Mouse (Mus musculus): ENCODE data around the gene Ipo13. TPM values are rescaled to one million over a fixed set of nuclear protein-coding genes. Genes with fewer than 3 reads are reported as not detected.

Gene Ipo13
- polyA plus RNA-seq, 1 experiment, result 183 TPM

DNA sequence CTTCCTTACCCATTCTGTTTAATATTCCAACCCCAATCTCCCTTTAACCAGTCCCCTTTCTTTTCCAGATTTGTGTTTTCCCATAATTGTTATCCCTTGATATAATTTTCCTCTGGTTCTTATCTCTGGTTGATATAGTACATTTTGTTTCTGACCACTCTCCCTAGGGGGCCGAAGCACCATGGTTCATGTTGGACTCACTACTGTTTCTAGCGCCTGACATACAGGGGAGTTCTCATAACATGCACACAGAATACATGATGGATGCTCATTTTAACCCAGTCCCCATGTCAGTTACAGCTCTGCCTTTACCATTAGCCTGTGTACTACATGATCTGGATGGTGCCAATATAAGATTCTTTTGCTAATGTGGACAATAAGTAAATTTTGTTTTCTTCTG, 26.9 kb downstream of the Ipo13 start:
- TF ChIP-seq POLR2A (IDR thresholded peaks at IDR 0.05; ENCODE audit: borderline replicate concordance, insufficient read depth, low read length), result no peak
- no peak for TF ChIP-seq CTCF (IDR thresholded peaks at IDR 0.05; ENCODE audit: borderline replicate concordance, insufficient read depth, low read depth, low read length)
- H3K27ac ChIP-seq (ENCODE audit: insufficient read depth, low read length), result no peak overlapping the region
- no peak for DNase-seq
- 75% methylated on average over 2 of the region's 2 CpGs for WGBS
- H3K4me3 ChIP-seq (replicated peaks; ENCODE audit: insufficient read depth, low read depth, low read length), result no peak overlapping the region
- peaks cover 22% of the 10 kb centered on the region for H3K4me1 ChIP-seq (ENCODE audit: control insufficient read depth, insufficient read depth, low read length)
- no peaks in the 10 kb centered on the region for H3K27me3 ChIP-seq (ENCODE audit: control insufficient read depth, insufficient read depth, low read length)

DNA sequence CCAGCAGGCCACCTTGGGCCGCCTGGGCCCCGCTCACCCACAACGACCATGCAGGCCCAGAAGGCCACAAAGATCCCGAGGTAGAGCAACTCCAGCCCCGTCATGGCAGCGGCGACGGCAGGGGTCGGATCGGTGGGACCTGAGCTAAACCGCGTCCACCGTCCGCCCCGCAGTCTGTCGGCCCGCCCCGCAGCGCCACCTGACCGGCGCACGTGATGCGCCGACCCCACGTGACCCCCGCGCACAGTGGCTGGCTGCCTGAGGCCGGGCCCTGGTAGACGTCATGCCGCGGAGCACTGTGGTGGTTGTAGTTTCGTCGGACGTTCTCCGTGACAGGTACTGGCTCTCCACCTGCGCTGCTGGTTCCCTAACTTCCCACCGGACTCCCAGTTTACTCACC, 27.7 kb downstream of the Ipo13 start, which contains the start of gene Atp6v0b:
Gene Atp6v0b, minus strand, starts transcription at position 201 of the 400 bp plus-strand sequence.
- no peaks in the 10 kb centered on the region for H3K27me3 ChIP-seq (ENCODE audit: control insufficient read depth, insufficient read depth, low read length)
- TF ChIP-seq POLR2A (IDR thresholded peaks at IDR 0.05; ENCODE audit: borderline replicate concordance, insufficient read depth, low read length), result peak; percentile 88
- TF ChIP-seq CTCF (IDR thresholded peaks at IDR 0.05; ENCODE audit: borderline replicate concordance, insufficient read depth, low read depth, low read length), result no peak
- peaks cover 22% of the 10 kb centered on the region for H3K4me1 ChIP-seq (ENCODE audit: control insufficient read depth, insufficient read depth, low read length)
- H3K4me3 ChIP-seq (replicated peaks; ENCODE audit: insufficient read depth, low read depth, low read length), result peak within 1 kb of the TSS; percentile 93
- H3K27ac ChIP-seq (ENCODE audit: insufficient read depth, low read length), result peak within 1 kb of the TSS; percentile 49; the same call in 1 of the 2 replicates
- peak; percentile 96 for DNase-seq
- WGBS, result under 1% methylated on average over 37 of the region's 37 CpGs

DNA sequence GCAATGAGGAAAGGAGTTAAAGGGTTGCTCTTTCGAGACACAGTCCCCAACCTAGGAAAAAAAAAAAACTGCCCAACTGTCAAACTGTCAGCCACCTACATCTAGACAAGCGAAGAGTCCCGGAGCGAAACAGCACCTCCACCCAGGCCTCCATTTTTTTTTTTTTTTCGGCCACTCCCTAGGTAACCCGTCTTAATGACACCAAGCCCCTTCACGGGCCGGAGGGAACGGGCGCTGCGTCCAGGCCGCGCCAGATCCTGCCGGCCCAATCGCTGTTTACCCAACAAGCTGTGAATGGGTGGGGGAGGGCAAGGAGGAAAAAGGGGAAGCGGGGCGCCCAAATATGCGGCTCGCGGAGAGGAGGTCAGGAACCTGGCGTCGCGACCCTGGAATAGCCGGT, 28.2 kb downstream of the Ipo13 start:
- TF ChIP-seq CTCF (IDR thresholded peaks at IDR 0.05; ENCODE audit: borderline replicate concordance, insufficient read depth, low read depth, low read length), result no peak
- TF ChIP-seq POLR2A (IDR thresholded peaks at IDR 0.05; ENCODE audit: borderline replicate concordance, insufficient read depth, low read length), result no peak
- WGBS, result under 1% methylated on average over 24 of the region's 24 CpGs
- no peaks in the 10 kb centered on the region for H3K27me3 ChIP-seq (ENCODE audit: control insufficient read depth, insufficient read depth, low read length)
- peak overlapping the region; percentile 49; the same call in 1 of the 2 replicates for H3K27ac ChIP-seq (ENCODE audit: insufficient read depth, low read length)
- DNase-seq, result no peak
- peaks cover 22% of the 10 kb centered on the region for H3K4me1 ChIP-seq (ENCODE audit: control insufficient read depth, insufficient read depth, low read length)
- peak overlapping the region; percentile 93 for H3K4me3 ChIP-seq (replicated peaks; ENCODE audit: insufficient read depth, low read depth, low read length)

DNA sequence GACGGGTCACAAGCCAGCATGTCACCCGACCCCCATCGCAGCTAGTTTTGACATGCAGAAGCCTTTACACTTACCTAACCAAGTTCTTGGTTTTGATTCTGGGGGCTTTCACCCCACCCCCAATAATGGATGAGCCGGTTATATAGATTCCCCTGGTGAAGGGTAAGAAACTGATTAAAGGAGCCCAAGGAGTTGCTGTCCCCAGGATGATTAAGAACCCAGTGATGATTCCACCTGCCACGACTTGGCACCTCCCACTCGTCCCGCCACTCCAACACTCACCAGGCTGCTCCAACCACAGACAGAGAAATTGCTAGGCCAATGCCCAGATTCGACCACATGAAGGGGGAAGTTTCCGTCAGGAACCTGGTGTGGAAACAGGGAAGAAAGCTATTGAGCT, 28.8 kb downstream of the Ipo13 start:
- TF ChIP-seq CTCF (IDR thresholded peaks at IDR 0.05; ENCODE audit: borderline replicate concordance, insufficient read depth, low read depth, low read length) (no peak), POLR2A (IDR thresholded peaks at IDR 0.05; ENCODE audit: borderline replicate concordance, insufficient read depth, low read length) (no peak)
- WGBS, result 56% methylated on average over 9 of the region's 9 CpGs
- DNase-seq, result no peak
- H3K4me1 ChIP-seq (ENCODE audit: control insufficient read depth, insufficient read depth, low read length), result peaks cover 19% of the 10 kb centered on the region
- H3K27ac ChIP-seq (ENCODE audit: insufficient read depth, low read length), result no peak overlapping the region
- H3K4me3 ChIP-seq (replicated peaks; ENCODE audit: insufficient read depth, low read depth, low read length), result peak overlapping the region; percentile 93
- no peaks in the 10 kb centered on the region for H3K27me3 ChIP-seq (ENCODE audit: control insufficient read depth, insufficient read depth, low read length)

DNA sequence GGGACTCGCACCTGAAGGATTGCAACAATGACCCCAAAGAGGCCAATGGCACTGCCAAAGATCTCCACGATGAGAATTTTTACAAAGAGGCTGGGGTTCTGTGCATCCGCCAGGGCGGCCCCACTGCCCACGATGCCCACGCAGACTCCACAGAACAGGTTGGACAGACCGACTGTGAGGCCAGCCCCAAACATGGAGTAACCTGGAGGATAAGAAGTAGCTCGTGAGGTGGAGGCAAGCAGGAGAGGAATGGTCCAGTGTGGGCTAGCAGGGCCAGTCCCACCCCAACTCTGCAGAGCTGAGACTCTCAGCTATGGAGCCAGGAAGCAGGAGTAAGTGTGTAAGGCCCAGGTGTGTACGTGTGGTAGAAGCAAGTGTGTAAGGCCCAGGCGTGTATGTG, 29.7 kb downstream of the Ipo13 start:
- Histone ChIP-seq H3K4me3 (replicated peaks; ENCODE audit: insufficient read depth, low read depth, low read length) (no peak overlapping the region), H3K4me1 (ENCODE audit: control insufficient read depth, insufficient read depth, low read length) (peaks cover 16% of the 10 kb centered on the region), H3K27ac (ENCODE audit: insufficient read depth, low read length) (no peak overlapping the region), H3K27me3 (ENCODE audit: control insufficient read depth, insufficient read depth, low read length) (no peaks in the 10 kb centered on the region)
- no peak for DNase-seq
- TF ChIP-seq POLR2A (IDR thresholded peaks at IDR 0.05; ENCODE audit: borderline replicate concordance, insufficient read depth, low read length) (no peak), CTCF (IDR thresholded peaks at IDR 0.05; ENCODE audit: borderline replicate concordance, insufficient read depth, low read depth, low read length) (no peak)
- 94% methylated on average over 10 of the region's 10 CpGs for WGBS

DNA sequence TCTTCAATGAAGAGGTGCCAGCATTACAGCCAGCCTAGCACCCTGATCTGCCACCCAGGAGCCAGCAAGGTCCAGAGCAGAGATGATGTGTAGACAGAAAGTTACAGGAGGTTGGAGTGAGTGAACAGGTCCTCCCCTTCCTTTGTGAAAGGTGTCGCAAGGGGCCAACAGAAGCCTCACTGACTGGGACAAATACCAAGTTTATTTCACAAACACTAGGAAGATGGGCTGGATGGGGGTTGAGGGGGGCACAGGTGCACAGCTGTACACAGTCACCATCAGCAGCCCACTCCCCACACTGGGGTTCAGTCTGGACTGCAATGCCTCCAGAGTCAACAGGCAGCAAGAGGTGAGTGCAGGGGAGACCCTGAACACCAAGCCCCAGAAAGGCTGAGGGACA, 30.7 kb downstream of the Ipo13 start:
- Histone ChIP-seq H3K27me3 (ENCODE audit: control insufficient read depth, insufficient read depth, low read length) (no peaks in the 10 kb centered on the region), H3K27ac (ENCODE audit: insufficient read depth, low read length) (no peak overlapping the region), H3K4me3 (replicated peaks; ENCODE audit: insufficient read depth, low read depth, low read length) (no peak overlapping the region), H3K4me1 (ENCODE audit: control insufficient read depth, insufficient read depth, low read length) (peaks cover 16% of the 10 kb centered on the region)
- DNase-seq, result no peak
- TF ChIP-seq CTCF (IDR thresholded peaks at IDR 0.05; ENCODE audit: borderline replicate concordance, insufficient read depth, low read depth, low read length), result no peak
- TF ChIP-seq POLR2A (IDR thresholded peaks at IDR 0.05; ENCODE audit: borderline replicate concordance, insufficient read depth, low read length), result no peak
- 75% methylated on average over 1 of the region's 1 CpGs for WGBS

DNA sequence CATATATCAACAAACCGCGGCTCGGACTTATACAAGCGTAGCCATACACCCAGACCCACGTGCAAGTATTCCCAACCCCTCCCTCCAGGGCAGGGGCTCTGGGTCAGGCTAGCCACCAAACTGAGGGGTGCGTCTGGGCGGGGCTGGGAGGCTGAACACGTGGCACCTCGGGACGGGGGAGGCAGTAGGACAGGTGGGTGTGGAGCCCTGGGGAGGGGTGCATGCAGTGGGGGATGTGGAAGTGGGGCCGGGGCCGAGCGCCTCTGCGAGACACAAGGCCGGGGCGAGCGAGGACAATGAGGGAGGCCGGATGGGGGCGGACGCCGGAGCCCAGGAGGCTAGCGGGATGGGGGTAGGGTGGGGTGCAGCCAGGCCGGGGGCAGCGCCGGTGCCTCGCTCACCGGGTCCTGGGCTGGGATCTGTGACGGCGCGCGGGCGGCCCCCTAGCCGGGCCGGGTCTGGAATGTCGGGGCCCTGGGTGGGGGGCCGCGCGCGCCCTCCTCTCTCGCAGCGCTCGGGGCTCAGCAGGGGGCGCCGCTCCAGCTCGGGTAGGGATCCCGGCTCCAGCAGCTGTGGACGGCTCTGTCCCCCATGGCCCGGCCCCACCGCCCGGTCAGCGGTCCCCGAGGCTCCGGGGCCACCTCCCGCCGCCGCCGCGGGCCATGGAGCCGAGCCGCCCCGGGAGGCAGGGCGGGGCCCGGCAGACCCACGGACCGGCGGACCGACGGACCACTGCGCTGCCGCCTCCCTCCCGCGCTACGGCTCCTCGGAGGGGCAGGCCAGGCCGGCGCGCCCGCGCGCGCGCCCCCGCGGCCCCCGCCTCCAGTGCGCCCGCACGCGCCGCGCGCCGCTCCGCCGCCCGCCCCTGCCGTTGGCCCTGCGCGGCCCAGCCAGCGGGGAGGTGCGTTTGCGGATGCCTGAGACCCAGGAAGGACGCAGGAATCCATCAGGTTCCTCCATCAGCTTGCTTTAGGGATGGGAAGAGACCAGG, 31.8 kb downstream of the Ipo13 start, which contains the start of gene B4galt2:
Gene B4galt2, minus strand, starts transcription at position 787 of the 991 bp plus-strand sequence.
- WGBS, result under 1% methylated on average over 80 of the region's 103 CpGs
- DNase-seq, result peak; percentile 70 to 71
- peaks cover 16% of the 10 kb centered on the region for H3K4me1 ChIP-seq (ENCODE audit: control insufficient read depth, insufficient read depth, low read length)
- H3K27ac ChIP-seq (ENCODE audit: insufficient read depth, low read length), result peak within 1 kb of the TSS; percentile 74
- TF ChIP-seq POLR2A (IDR thresholded peaks at IDR 0.05; ENCODE audit: borderline replicate concordance, insufficient read depth, low read length), result peak; percentile 49; the same call in 1 of the 2 replicates
- TF ChIP-seq CTCF (IDR thresholded peaks at IDR 0.05; ENCODE audit: borderline replicate concordance, insufficient read depth, low read depth, low read length), result no peak
- no peaks in the 10 kb centered on the region for H3K27me3 ChIP-seq (ENCODE audit: control insufficient read depth, insufficient read depth, low read length)
- peak within 1 kb of the TSS; percentile 77 for H3K4me3 ChIP-seq (replicated peaks; ENCODE audit: insufficient read depth, low read depth, low read length)

Data from cerebellum, adult 2 months (tissue).